Mouse (Mus musculus) CH12.LX (cell line): ENCODE results near the gene Zfp281. TPM values are rescaled to one million over a fixed set of nuclear protein-coding genes. Genes with fewer than 3 reads are reported as not detected.

Experiments
- DNase-seq: peaks from one replicate; pipeline ENCODE4 v3.0.0-alpha.2; 2013; ENCODE audit errors: extremely low read depth
- H3K27ac ChIP-seq: 2 replicates; pipeline ENCODE4 v1.5.1; 2012; ENCODE audit warnings: low read depth, mild to moderate bottlenecking, control low read depth, moderate library complexity; ENCODE audit not compliant: insufficient read depth
- H3K27me3 ChIP-seq: replicated peaks from 2 replicates; pipeline ENCODE3; 2012; ENCODE audit warnings: inconsistent platforms
- H3K36me3 ChIP-seq, 2 experiments: replicated peaks in 1 of 2; 2 replicates each; pipeline versions ENCODE3 to v1.6.1; 2012; ENCODE audit warnings: inconsistent platforms in 1 of 2, low read length in 1 of 2, mild to moderate bottlenecking in 1 of 2, mixed read lengths in 1 of 2, moderate library complexity in 1 of 2; ENCODE audit not compliant: control insufficient read depth in 1 of 2, insufficient read depth in 1 of 2
- H3K4me1 ChIP-seq, 2 experiments: 2 replicates each; pipeline ENCODE4 v1.6.1; 2012; ENCODE audit warnings: inconsistent platforms in 1 of 2, moderate library complexity in 1 of 2; ENCODE audit not compliant: insufficient read depth in 2 of 2, control insufficient read depth in 1 of 2
- H3K4me2 ChIP-seq: 2 replicates; pipeline ENCODE4 v1.6.1; 2012; ENCODE audit warnings: low read depth, mild to moderate bottlenecking, control low read depth; ENCODE audit not compliant: poor library complexity, insufficient read depth, severe bottlenecking
- H3K4me3 ChIP-seq, 3 experiments: fragments of 150-350 bp in 1 of 3; sonication (generic) in 1 of 3; replicated peaks in 1 of 3; 2 replicates each; pipeline versions ENCODE3 to v1.5.1; 2011 to 2012; ENCODE audit warnings: low read depth in 2 of 3, low read length in 2 of 3, mild to moderate bottlenecking in 2 of 3, moderate library complexity in 2 of 3, control low read depth in 1 of 3, improper control_type of control experiment in 1 of 3, inconsistent platforms in 1 of 3, mixed read lengths in 1 of 3; ENCODE audit not compliant: poor library complexity in 1 of 3
- H3K79me2 ChIP-seq: replicated peaks from 2 replicates; pipeline ENCODE4 v1.6.1; 2012; ENCODE audit warnings: mild to moderate bottlenecking, moderate library complexity; ENCODE audit not compliant: control insufficient read depth, poor library complexity, insufficient read depth, severe bottlenecking; ENCODE audit errors: extremely low read depth
- H3K9ac ChIP-seq: 2 replicates; pipeline ENCODE4 v1.6.1; 2012; ENCODE audit warnings: low read depth, mild to moderate bottlenecking, control low read depth, moderate library complexity; ENCODE audit not compliant: insufficient read depth
- H3K9me3 ChIP-seq: replicated peaks from 2 replicates; pipeline ENCODE3; 2012; ENCODE audit warnings: low read length, inconsistent platforms, mixed read lengths
- BHLHE40 ChIP-seq: IDR thresholded peaks from 2 replicates; pipeline ENCODE4 v1.6.1; 2011; ENCODE audit warnings: mild to moderate bottlenecking, low read depth, low read length, improper control_type of control experiment
- CHD2 ChIP-seq: IDR thresholded peaks from 2 replicates; pipeline ENCODE4 v1.6.1; 2011; ENCODE audit warnings: low read length, improper control_type of control experiment
- CTCF ChIP-seq, 2 experiments: IDR thresholded peaks in 1 of 2; conservative IDR thresholded peaks in 1 of 2; 2 replicates each; pipeline ENCODE4 v1.5.1; 2011 to 2012; ENCODE audit warnings: low read depth in 2 of 2, low read length in 2 of 2, improper control_type of control experiment in 1 of 2, inconsistent platforms in 1 of 2, mild to moderate bottlenecking in 1 of 2, moderate library complexity in 1 of 2
- E2F4 ChIP-seq: IDR thresholded peaks from 2 replicates; pipeline ENCODE4 v1.6.1; 2011; ENCODE audit warnings: low read depth, low read length, improper control_type of control experiment; ENCODE audit not compliant: insufficient replicate concordance
- EP300 ChIP-seq: IDR thresholded peaks from 2 replicates; pipeline ENCODE4 v1.6.1; 2011; ENCODE audit warnings: low read length, improper control_type of control experiment
- GABPA ChIP-seq: IDR thresholded peaks from 2 replicates; pipeline ENCODE4 v1.6.1; 2012; ENCODE audit warnings: low read depth, low read length, improper control_type of control experiment, inconsistent platforms; ENCODE audit not compliant: insufficient replicate concordance
- HCFC1 ChIP-seq: IDR thresholded peaks from 2 replicates; pipeline ENCODE4 v1.6.1; 2012; ENCODE audit warnings: low read depth, mild to moderate bottlenecking, inconsistent platforms, low read length, improper control_type of control experiment
- JUN ChIP-seq: IDR thresholded peaks from 2 replicates; pipeline ENCODE4 v1.6.1; 2011; ENCODE audit warnings: low read depth, mild to moderate bottlenecking, low read length, improper control_type of control experiment, moderate library complexity; ENCODE audit not compliant: insufficient read depth
- JUND ChIP-seq: conservative IDR thresholded peaks from 2 replicates; pipeline ENCODE4 v1.6.1; 2011; ENCODE audit warnings: low read depth, low read length, improper control_type of control experiment
- KAT2A ChIP-seq: IDR thresholded peaks from 2 replicates; pipeline ENCODE4 v1.6.1; 2012; ENCODE audit warnings: low read length, improper control_type of control experiment, inconsistent platforms; ENCODE audit not compliant: insufficient replicate concordance
- MAFK ChIP-seq: IDR thresholded peaks from 2 replicates; pipeline ENCODE4 v1.6.1; 2011; ENCODE audit warnings: low read length, improper control_type of control experiment; ENCODE audit not compliant: insufficient replicate concordance
- MEF2A ChIP-seq: IDR thresholded peaks from 2 replicates; pipeline ENCODE4 v1.6.1; 2014; ENCODE audit warnings: low read depth, mild to moderate bottlenecking, inconsistent platforms, low read length, improper control_type of control experiment, borderline replicate concordance
- MXI1 ChIP-seq: IDR thresholded peaks from 2 replicates; pipeline ENCODE4 v1.6.1; 2011; ENCODE audit warnings: mild to moderate bottlenecking, low read depth, low read length, improper control_type of control experiment
- MYC ChIP-seq: IDR thresholded peaks from 2 replicates; pipeline ENCODE4 v1.6.1; 2011; ENCODE audit warnings: low read depth, mild to moderate bottlenecking, improper control_type of control experiment, low read length
- POLR2A ChIP-seq: IDR thresholded peaks from 2 replicates; pipeline ENCODE4 v1.6.1; 2011; ENCODE audit warnings: low read depth, mild to moderate bottlenecking, improper control_type of control experiment, low read length
- POLR2AphosphoS2 ChIP-seq: IDR thresholded peaks from 2 replicates; pipeline ENCODE4 v1.6.1; 2011; ENCODE audit warnings: low read depth, low read length, improper control_type of control experiment
- SMC3 ChIP-seq: IDR thresholded peaks from 2 replicates; pipeline ENCODE4 v1.6.1; 2011; ENCODE audit warnings: low read depth, low read length, improper control_type of control experiment
- TBP ChIP-seq: conservative IDR thresholded peaks from 2 replicates; pipeline ENCODE4 v1.6.1; 2011; ENCODE audit warnings: low read depth, low read length, improper control_type of control experiment
- TCF12 ChIP-seq: IDR thresholded peaks from 2 replicates; pipeline ENCODE4 v1.6.1; 2014; ENCODE audit warnings: low read depth, mild to moderate bottlenecking, inconsistent platforms, low read length, improper control_type of control experiment
- UBTF ChIP-seq: IDR thresholded peaks from 2 replicates; pipeline ENCODE4 v1.6.1; 2012; ENCODE audit warnings: low read depth, mild to moderate bottlenecking, inconsistent platforms, low read length, improper control_type of control experiment, moderate library complexity
- USF1 ChIP-seq: IDR thresholded peaks from 2 replicates; pipeline ENCODE4 v1.6.1; 2014; ENCODE audit warnings: low read depth, mild to moderate bottlenecking, inconsistent platforms, low read length, improper control_type of control experiment
- USF2 ChIP-seq: conservative IDR thresholded peaks from 2 replicates; pipeline ENCODE4 v1.6.1; 2011; ENCODE audit warnings: low read depth, low read length, improper control_type of control experiment
- ZC3H11A ChIP-seq: IDR thresholded peaks from 2 replicates; pipeline ENCODE4 v1.6.1; 2012; ENCODE audit warnings: low read depth, mild to moderate bottlenecking, inconsistent platforms, low read length, improper control_type of control experiment
- ZKSCAN1 ChIP-seq: IDR thresholded peaks from 2 replicates; pipeline ENCODE4 v1.6.1; 2012; ENCODE audit warnings: low read depth, inconsistent platforms, low read length, improper control_type of control experiment, borderline replicate concordance
- ZMIZ1 ChIP-seq: IDR thresholded peaks from 2 replicates; pipeline ENCODE4 v1.6.1; 2012; ENCODE audit warnings: low read depth, mild to moderate bottlenecking, inconsistent platforms, low read length, improper control_type of control experiment
- ZNF384 ChIP-seq: IDR thresholded peaks from 2 replicates; pipeline ENCODE4 v1.6.1; 2012; ENCODE audit warnings: low read depth, low read length, improper control_type of control experiment, inconsistent platforms
- dilution Hi-C: fragments of 300-500 bp; cut with MboI; formaldehyde crosslinking; loops from 2 replicates; pipeline ENCODE4 v1.14.3; 2020; ENCODE audit warnings: low sequenced_read_pairs; ENCODE audit not compliant: extremely low pct_unique_long_range_greater_than_20kb, extremely low pct_ligation_motif_present
- in situ Hi-C: fragments of 300-500 bp; cut with MboI; formaldehyde crosslinking; loops from 3 replicates; pipeline ENCODE4 v1.14.3; 2019; ENCODE audit warnings: low sequenced_read_pairs, low pct_ligation_motif_present, low pct_unique_long_range_greater_than_20kb, mixed read lengths
- polyA plus RNA-seq: library from polyadenylated mRNA; unstranded; fragments of >175 nt; gene quantifications from 2 replicates; pipeline ENCODE4 v1.2.1, GENCODE M21; 2012; ENCODE audit warnings: low read depth; ENCODE audit not compliant: insufficient read length
- total RNA-seq, 2 experiments: library from RNA; depleted of rRNA; stranded (reverse); fragments of 300-350 nt in 1 of 2; fragments of >200 nt in 1 of 2; gene quantifications; 2 replicates each; pipeline ENCODE4 v1.2.3; 2012 to 2014

Gene Zfp281
- total and polyA plus RNA-seq, 3 experiments = 17.2 to 39.5 (median 20.7) TPM

GRCm38 (mm10) chr1:136644486-136644885 lies 19.8 kb downstream of the Zfp281 start:
- no peak overlapping the region for H3K9ac ChIP-seq
- no peak overlapping the region for H3K27ac ChIP-seq
- H3K27me3 ChIP-seq = no peaks in the 10 kb centered on the region
- no peak overlapping the region for H3K4me3 ChIP-seq
- no peak for DNase-seq
- H3K79me2 ChIP-seq = no peaks in the 10 kb centered on the region
- no peaks in the 10 kb centered on the region for H3K9me3 ChIP-seq
- dilution Hi-C loops (no loop called here), in situ Hi-C loops (no loop called here)
- no peaks in the 10 kb centered on the region for H3K4me1 ChIP-seq
- H3K36me3 ChIP-seq = no peaks in the 10 kb centered on the region
- TF ChIP-seq ZC3H11A = no peak
- TF ChIP-seq JUND = no peak
- TF ChIP-seq UBTF = no peak
- TF ChIP-seq CTCF (conservative IDR thresholded peaks at IDR 0.05 in 1 of 2, IDR thresholded peaks at IDR 0.05 in 1 of 2; ENCODE audit: low read depth in 2 of 2, low read length in 2 of 2) = no peak
- no peak for TF ChIP-seq HCFC1
- TF ChIP-seq JUN = no peak
- no peak for TF ChIP-seq BHLHE40
- TF ChIP-seq EP300 = no peak
- no peak for TF ChIP-seq CHD2
- TF ChIP-seq MEF2A = no peak
- no peak for TF ChIP-seq USF1
- no peak for TF ChIP-seq MYC
- no peak for TF ChIP-seq POLR2AphosphoS2
- TF ChIP-seq SMC3 = no peak
- no peak for TF ChIP-seq USF2
- no peak for TF ChIP-seq ZKSCAN1
- no peak for TF ChIP-seq ZNF384
- no peak for TF ChIP-seq POLR2A
- TF ChIP-seq MAFK = no peak
- TF ChIP-seq, all 38 proteins: peak for 0
- no peak overlapping the region for H3K4me2 ChIP-seq

GRCm38 (mm10) chr1:136645849-136646625 lies 21.3 kb downstream of the Zfp281 start:
- Histone ChIP-seq H3K4me1 (no peaks in the 10 kb centered on the region), H3K79me2 (no peaks in the 10 kb centered on the region), H3K27ac (no peak overlapping the region), H3K4me2 (no peak overlapping the region), H3K9ac (no peak overlapping the region), H3K36me3 (no peaks in the 10 kb centered on the region), H3K4me3 (no peak overlapping the region), H3K27me3 (no peaks in the 10 kb centered on the region), H3K9me3 (no peaks in the 10 kb centered on the region)
- dilution Hi-C loops = no loop called here
- TF ChIP-seq POLR2AphosphoS2 (no peak), EP300 (no peak), MEF2A (no peak), TCF12 (no peak), ZMIZ1 (no peak), ZNF384 (no peak), POLR2A (no peak), USF1 (no peak), GABPA (no peak), JUN (no peak), MYC (no peak), KAT2A (no peak), E2F4 (no peak), TBP (no peak), MXI1 (no peak), CHD2 (no peak), ZKSCAN1 (no peak)
- in situ Hi-C loops = no loop called here
- no peak for DNase-seq
